In genomic region chr9:78106821-78107220, GRCm38 (mm10) we compare ENCODE assay signal across 10 mouse cellular contexts. TPM values are rescaled to one million over a fixed set of nuclear protein-coding genes. Genes with fewer than 3 reads are reported as not detected.
A peak's percentile ranks its signal among the peaks of the same experiment; 100 is the strongest.
DNase-seq lines count a peak whose midpoint lies in the region; ATAC-seq lines count a peak whose summit lies in the region.
"Had no signal": no experiment of that assay in that cellular context is flagged by ENCODE, and none has a peak within 500 bp of the region (broad histone marks: within the 10 kb centered on the region; RNA-seq: fewer than 3 reads in every experiment).

No protein-coding gene starts in this region.

- H3K4me3 ChIP-seq in intestine, embryonic 14.5 days (ENCODE audit: low read depth, low read length): no peak overlapping the region
- no peak overlapping the region for H3K4me3 ChIP-seq in intestine, embryonic 15.5 days (replicated peaks)
- peak overlapping the region; percentile 91 for H3K4me3 ChIP-seq in embryonic facial prominence, embryonic 13.5 days
- H3K4me3 ChIP-seq in intestine, embryonic 16.5 days (ENCODE audit: low read length): no peak overlapping the region
- peak overlapping the region; percentile 85 for H3K4me3 ChIP-seq in liver, embryonic 11.5 days (ENCODE audit: low read depth, low read length)

- no peak overlapping the region for H3K9ac ChIP-seq in intestine, embryonic 14.5 days (ENCODE audit: low read length)
- H3K9ac ChIP-seq in intestine, embryonic 15.5 days: no peak overlapping the region
- no peak overlapping the region for H3K9ac ChIP-seq in embryonic facial prominence, embryonic 13.5 days
- no peak overlapping the region for H3K9ac ChIP-seq in intestine, embryonic 16.5 days (ENCODE audit: low read depth, low read length)
- peak overlapping the region; percentile 32; the same call in 1 of the 2 replicates for H3K9ac ChIP-seq in liver, embryonic 11.5 days (ENCODE audit: low read depth, low read length)

- H3K27ac ChIP-seq in intestine, embryonic 14.5 days (ENCODE audit: low read depth): no peak overlapping the region
- no peak overlapping the region for H3K27ac ChIP-seq in intestine, embryonic 15.5 days
- no peak overlapping the region for H3K27ac ChIP-seq in embryonic facial prominence, embryonic 13.5 days
- no peak overlapping the region for H3K27ac ChIP-seq in intestine, embryonic 16.5 days (ENCODE audit: low read length)
- H3K27ac ChIP-seq in liver, embryonic 11.5 days (ENCODE audit: low read depth, low read length): peak overlapping the region; percentile 93; the same call in 1 of the 2 replicates

- peaks cover 31% of the 10 kb centered on the region for H3K4me1 ChIP-seq in intestine, embryonic 14.5 days (replicated peaks; ENCODE audit: control insufficient read depth, insufficient read depth, low read length)
- H3K4me1 ChIP-seq in intestine, embryonic 15.5 days (replicated peaks): peaks cover 5% of the 10 kb centered on the region; the same call in 1 of the 2 replicates
- peaks cover 21% of the 10 kb centered on the region for H3K4me1 ChIP-seq in embryonic facial prominence, embryonic 13.5 days
- peaks cover 19% of the 10 kb centered on the region for H3K4me1 ChIP-seq in intestine, embryonic 16.5 days (ENCODE audit: control insufficient read depth, insufficient read depth, low read length)
- H3K4me1 ChIP-seq in liver, embryonic 11.5 days (replicated peaks; ENCODE audit: control insufficient read depth, insufficient read depth, low read length): peaks cover 22% of the 10 kb centered on the region

- intact Hi-C loops in gastrocnemius, postnatal 36 days (cut with DNase I): no loop called here
- intact Hi-C loops in left cerebral cortex, postnatal 25 days (cut with DNase I): no loop called here

- no peak for DNase-seq in intestine, embryonic 14.5 days (ENCODE audit: low spot score)
- no peak for DNase-seq in liver, embryonic 11.5 days (ENCODE audit: low spot score)
- no peak for DNase-seq in left cerebral cortex, adult 11 months (ENCODE audit: low spot score)
- no peak for DNase-seq in gastrocnemius, postnatal 36 days
- no peak for DNase-seq in left cerebral cortex, postnatal 25 days (ENCODE audit: low spot score in 2 of 2)
- DNase-seq: cerebellum, adult 18-20 months; lung, postnatal 36 days had no signal

- WGBS in intestine, embryonic 14.5 days: 85% methylated on average over 4 of the region's 4 CpGs
- WGBS in intestine, embryonic 15.5 days: 80% methylated on average over 4 of the region's 4 CpGs
- 67% methylated on average over 4 of the region's 4 CpGs for WGBS in embryonic facial prominence, embryonic 13.5 days
- 79% methylated on average over 4 of the region's 4 CpGs for WGBS in intestine, embryonic 16.5 days
- WGBS in liver, embryonic 11.5 days: 73% methylated on average over 4 of the region's 4 CpGs

- no peaks in the 10 kb centered on the region for H3K27me3 ChIP-seq in intestine, embryonic 14.5 days (replicated peaks; ENCODE audit: control insufficient read depth, insufficient read depth, low read length)
- H3K27me3 ChIP-seq in intestine, embryonic 15.5 days (replicated peaks): no peaks in the 10 kb centered on the region
- no peaks in the 10 kb centered on the region for H3K27me3 ChIP-seq in embryonic facial prominence, embryonic 13.5 days
- no peaks in the 10 kb centered on the region for H3K27me3 ChIP-seq in intestine, embryonic 16.5 days (replicated peaks; ENCODE audit: control insufficient read depth, insufficient read depth, low read length)
- no peaks in the 10 kb centered on the region for H3K27me3 ChIP-seq in liver, embryonic 11.5 days (replicated peaks; ENCODE audit: control insufficient read depth, insufficient read depth, low read length)

- H3K4me2 ChIP-seq in intestine, embryonic 14.5 days (ENCODE audit: low read length): 0 out of 2 replicates have a peak overlapping the region, but pooled peaks have one; percentile 80
- no peak overlapping the region for H3K4me2 ChIP-seq in intestine, embryonic 15.5 days (replicated peaks)
- H3K4me2 ChIP-seq in embryonic facial prominence, embryonic 13.5 days: peak overlapping the region; percentile 89
- H3K4me2 ChIP-seq in intestine, embryonic 16.5 days (ENCODE audit: low read depth, low read length): 0 out of 2 replicates have a peak overlapping the region, but pooled peaks have one; percentile 73
- H3K4me2 ChIP-seq in liver, embryonic 11.5 days: peak overlapping the region; percentile 81

- ATAC-seq in intestine, embryonic 14.5 days (replicated peaks; ENCODE audit: low FRiP score, low TSS enrichment, low read depth): no peak
- ATAC-seq in intestine, embryonic 15.5 days: no peak
- no peak for ATAC-seq in embryonic facial prominence, embryonic 13.5 days (ENCODE audit: insufficient number of reproducible peaks, insufficient read depth, low FRiP score, low TSS enrichment, low read depth)
- no peak for ATAC-seq in intestine, embryonic 16.5 days
- ATAC-seq in liver, embryonic 11.5 days (replicated peaks; ENCODE audit: low FRiP score): no peak

- no peaks in the 10 kb centered on the region for H3K9me3 ChIP-seq in intestine, embryonic 14.5 days (ENCODE audit: control insufficient read depth, low read length)
- no peaks in the 10 kb centered on the region for H3K9me3 ChIP-seq in intestine, embryonic 15.5 days
- H3K9me3 ChIP-seq in embryonic facial prominence, embryonic 13.5 days: no peaks in the 10 kb centered on the region
- no peaks in the 10 kb centered on the region for H3K9me3 ChIP-seq in intestine, embryonic 16.5 days (ENCODE audit: control insufficient read depth, low read length)
- no peaks in the 10 kb centered on the region for H3K9me3 ChIP-seq in liver, embryonic 11.5 days (ENCODE audit: control insufficient read depth, low read length)

- peaks cover 22% of the 10 kb centered on the region; the same call in 1 of the 2 replicates for H3K36me3 ChIP-seq in intestine, embryonic 14.5 days (ENCODE audit: control insufficient read depth, insufficient read depth, low read length)
- H3K36me3 ChIP-seq in intestine, embryonic 15.5 days: no peaks in the 10 kb centered on the region
- peaks cover 13% of the 10 kb centered on the region; the same call in 1 of the 2 replicates for H3K36me3 ChIP-seq in embryonic facial prominence, embryonic 13.5 days
- H3K36me3 ChIP-seq in intestine, embryonic 16.5 days (ENCODE audit: control insufficient read depth, insufficient read depth, low read length): no peaks in the 10 kb centered on the region
- no peaks in the 10 kb centered on the region for H3K36me3 ChIP-seq in liver, embryonic 11.5 days (ENCODE audit: control insufficient read depth, insufficient read depth, low read length)

RNA-seq across cellular contexts. Expression of gene Fbxo9, which starts 2.0 kb away (rescaled TPM):
- 35.3 and 43.0 TPM in 2 replicates for polyA plus RNA-seq in intestine, embryonic 14.5 days (2014; fragmentation: Nextera tagmentation; extraction: Ambion mirVana)
- polyA plus RNA-seq in intestine, embryonic 15.5 days (2015; fragmentation: Nextera tagmentation; extraction: Ambion mirVana): 40.9 and 41.2 TPM in 2 replicates
- 36.0 and 41.2 TPM in 2 replicates for polyA plus RNA-seq in embryonic facial prominence, embryonic 13.5 days (2015; fragmentation: Nextera tagmentation; extraction: Ambion mirVana)
- polyA plus RNA-seq in intestine, embryonic 16.5 days (2015; fragmentation: Nextera tagmentation; extraction: Ambion mirVana): 39.8 and 43.3 TPM in 2 replicates
- 56.1 and 56.6 TPM in 2 replicates for polyA plus RNA-seq in liver, embryonic 11.5 days (2014; fragmentation: Nextera tagmentation; extraction: Ambion mirVana)
- 10 to 100 TPM; 52.0 to 62.9 TPM for total RNA-seq in gastrocnemius, postnatal 36 days (2021)
- total RNA-seq in left cerebral cortex, postnatal 25 days (2021): 100 to 1,000 TPM; 112 to 125 TPM

RNA-seq across cellular contexts. Expression of gene Ick, which starts 2.2 kb away (rescaled TPM):
- polyA plus RNA-seq in intestine, embryonic 14.5 days (2014; fragmentation: Nextera tagmentation; extraction: Ambion mirVana): 25.7 TPM in 2 replicates
- polyA plus RNA-seq in intestine, embryonic 15.5 days (2015; fragmentation: Nextera tagmentation; extraction: Ambion mirVana): 25.7 and 26.3 TPM in 2 replicates
- 34.2 and 34.5 TPM in 2 replicates for polyA plus RNA-seq in embryonic facial prominence, embryonic 13.5 days (2015; fragmentation: Nextera tagmentation; extraction: Ambion mirVana)
- 28.1 and 29.9 TPM in 2 replicates for polyA plus RNA-seq in intestine, embryonic 16.5 days (2015; fragmentation: Nextera tagmentation; extraction: Ambion mirVana)
- polyA plus RNA-seq in liver, embryonic 11.5 days (2014; fragmentation: Nextera tagmentation; extraction: Ambion mirVana): 15.9 and 16.7 TPM in 2 replicates
- 1 to 10 TPM; 5.4 to 7.5 TPM for total RNA-seq in gastrocnemius, postnatal 36 days (2021)
- total RNA-seq in left cerebral cortex, postnatal 25 days (2021): 10 to 100 TPM; 18.7 to 19.8 TPM

RNA-seq across cellular contexts. Expression of gene Gcm1, which starts 55.1 kb away (rescaled TPM):
- polyA plus RNA-seq in intestine, embryonic 14.5 days (2014; fragmentation: Nextera tagmentation; extraction: Ambion mirVana): not detected in 2 replicates
- not detected in 2 replicates for polyA plus RNA-seq in intestine, embryonic 15.5 days (2015; fragmentation: Nextera tagmentation; extraction: Ambion mirVana)
- polyA plus RNA-seq in embryonic facial prominence, embryonic 13.5 days (2015; fragmentation: Nextera tagmentation; extraction: Ambion mirVana): 0.15 TPM in 1 of 2 replicates, not detected in the other
- not detected in 2 replicates for polyA plus RNA-seq in intestine, embryonic 16.5 days (2015; fragmentation: Nextera tagmentation; extraction: Ambion mirVana)
- not detected in 2 replicates for polyA plus RNA-seq in liver, embryonic 11.5 days (2014; fragmentation: Nextera tagmentation; extraction: Ambion mirVana)
- total RNA-seq in gastrocnemius, postnatal 36 days (2021): not detected
- total RNA-seq in left cerebral cortex, postnatal 25 days (2021): not detected

Comparison
In these comparisons a context has a peak if more than half of its experiments do, and no peak if none do; other contexts are left out.
1. H3K4me3 ChIP-seq: peak in embryonic facial prominence, embryonic 13.5 days (single experiment) and liver, embryonic 11.5 days (single experiment); none in intestine, embryonic 14.5 days (single experiment), intestine, embryonic 15.5 days (single experiment) and intestine, embryonic 16.5 days (single experiment).